Mouse (Mus musculus) left cerebral cortex, adult 11 months (tissue): ENCODE results near the gene Megf11.

Experiments
- DNase-seq: peaks from one replicate; pipeline ENCODE4 v3.0.0; 2022; ENCODE audit warnings: low spot score

Gene Megf11

GRCm38 (mm10) chr9:64758052-64758451, 372.6 kb downstream of the Megf11 start:
- DNase-seq, result no peak
